Mouse (Mus musculus): Measurements from ENCODE around the gene Slit3. TPM values are rescaled to one million over a fixed set of nuclear protein-coding genes. Genes with fewer than 3 reads are reported as not detected.

Slit3 gene
- total and polyA plus RNA-seq, 3 experiments = 0.55 to 4.8 (median 2.8) TPM

- Histone ChIP-seq H3K9me3 (replicated peaks; ENCODE audit: low read length) (no peaks in the 10 kb centered on the region), H3K36me3 (replicated peaks in 1 of 2; ENCODE audit: control insufficient read depth in 1 of 2, insufficient read depth in 1 of 2, low read length in 1 of 2) (no peaks in the 10 kb centered on the region), H3K27ac (ENCODE audit: insufficient read depth, low read depth) (no peak overlapping the region), H3K4me3 (replicated peaks in 1 of 3; ENCODE audit: low read depth in 2 of 3, low read length in 2 of 3, poor library complexity in 1 of 3) (no peak overlapping the region), H3K4me2 (ENCODE audit: insufficient read depth, low read depth, poor library complexity, severe bottlenecking) (no peak overlapping the region), H3K27me3 (replicated peaks) (peaks cover 2% of the 10 kb centered on the region), H3K9ac (ENCODE audit: insufficient read depth, low read depth) (no peak overlapping the region), H3K79me2 (replicated peaks; ENCODE audit: control insufficient read depth, extremely low read depth, insufficient read depth, poor library complexity, severe bottlenecking) (no peaks in the 10 kb centered on the region), H3K4me1 (ENCODE audit: control insufficient read depth in 1 of 2, insufficient read depth in 2 of 2) (no peaks in the 10 kb centered on the region)
- in situ Hi-C loops (cut with MboI; ENCODE audit: low pct_ligation_motif_present, low pct_unique_long_range_greater_than_20kb, low sequenced_read_pairs) = no loop called here
- TF ChIP-seq MAFK (IDR thresholded peaks at IDR 0.05; ENCODE audit: insufficient replicate concordance, low read length) = no peak
- no peak for TF ChIP-seq ELF1 (IDR thresholded peaks at IDR 0.05; ENCODE audit: low read depth, low read length)
- TF ChIP-seq USF1 (IDR thresholded peaks at IDR 0.05; ENCODE audit: low read depth, low read length) = no peak
- TF ChIP-seq UBTF (IDR thresholded peaks at IDR 0.05; ENCODE audit: low read depth, low read length) = no peak
- TF ChIP-seq NELFE (IDR thresholded peaks at IDR 0.05; ENCODE audit: low read depth, low read length) = no peak
- TF ChIP-seq MYC (IDR thresholded peaks at IDR 0.05; ENCODE audit: low read depth, low read length) = no peak
- no peak for TF ChIP-seq CHD2 (IDR thresholded peaks at IDR 0.05; ENCODE audit: low read length)
- no peak for TF ChIP-seq RCOR1 (conservative IDR thresholded peaks at IDR 0.05; ENCODE audit: low read depth, low read length)
- no peak for TF ChIP-seq GABPA (IDR thresholded peaks at IDR 0.05; ENCODE audit: insufficient replicate concordance, low read depth, low read length)
- no peak for TF ChIP-seq NRF1 (IDR thresholded peaks at IDR 0.05; ENCODE audit: low read depth, low read length)
- no peak for TF ChIP-seq ETS1 (conservative IDR thresholded peaks at IDR 0.05; ENCODE audit: low read depth, low read length)
- TF ChIP-seq POLR2AphosphoS2 (IDR thresholded peaks at IDR 0.05; ENCODE audit: low read depth, low read length) = no peak
- no peak for TF ChIP-seq MAX (IDR thresholded peaks at IDR 0.05; ENCODE audit: low read length)
- no peak for TF ChIP-seq CHD1 (IDR thresholded peaks at IDR 0.05; ENCODE audit: low read depth, low read length)
- TF ChIP-seq PAX5 (IDR thresholded peaks at IDR 0.05; ENCODE audit: low read length) = no peak
- TF ChIP-seq TBP (conservative IDR thresholded peaks at IDR 0.05; ENCODE audit: low read depth, low read length) = no peak
- no peak for TF ChIP-seq MAZ (IDR thresholded peaks at IDR 0.05; ENCODE audit: low read depth, low read length)
- dilution Hi-C loops (cut with MboI; ENCODE audit: extremely low pct_ligation_motif_present, extremely low pct_unique_long_range_greater_than_20kb, low sequenced_read_pairs) = no loop called here
- DNase-seq (ENCODE audit: extremely low read depth) = no peak
Observed at GRCm38 (mm10) chr11:35566686-35567085, 445.7 kb downstream of the Slit3 start.

GRCm38 (mm10) chr11:35569126-35569916, 448.3 kb downstream of the Slit3 start:
- DNase-seq (ENCODE audit: extremely low read depth) = no peak
- Histone ChIP-seq H3K9me3 (replicated peaks; ENCODE audit: low read length) (no peaks in the 10 kb centered on the region), H3K9ac (ENCODE audit: insufficient read depth, low read depth) (no peak overlapping the region), H3K27me3 (replicated peaks) (no peaks in the 10 kb centered on the region), H3K27ac (ENCODE audit: insufficient read depth, low read depth) (no peak overlapping the region), H3K36me3 (replicated peaks in 1 of 2; ENCODE audit: control insufficient read depth in 1 of 2, insufficient read depth in 1 of 2, low read length in 1 of 2) (no peaks in the 10 kb centered on the region), H3K4me1 (ENCODE audit: control insufficient read depth in 1 of 2, insufficient read depth in 2 of 2) (no peaks in the 10 kb centered on the region), H3K4me3 (replicated peaks in 1 of 3; ENCODE audit: low read depth in 2 of 3, low read length in 2 of 3, poor library complexity in 1 of 3) (no peak overlapping the region), H3K79me2 (replicated peaks; ENCODE audit: control insufficient read depth, extremely low read depth, insufficient read depth, poor library complexity, severe bottlenecking) (no peaks in the 10 kb centered on the region), H3K4me2 (ENCODE audit: insufficient read depth, low read depth, poor library complexity, severe bottlenecking) (no peak overlapping the region)
- in situ Hi-C loops (cut with MboI; ENCODE audit: low pct_ligation_motif_present, low pct_unique_long_range_greater_than_20kb, low sequenced_read_pairs) = no loop called here
- dilution Hi-C loops (cut with MboI; ENCODE audit: extremely low pct_ligation_motif_present, extremely low pct_unique_long_range_greater_than_20kb, low sequenced_read_pairs) = no loop called here
- TF ChIP-seq MYC (IDR thresholded peaks at IDR 0.05; ENCODE audit: low read depth, low read length) (no peak), USF1 (IDR thresholded peaks at IDR 0.05; ENCODE audit: low read depth, low read length) (no peak), ELF1 (IDR thresholded peaks at IDR 0.05; ENCODE audit: low read depth, low read length) (no peak), CHD2 (IDR thresholded peaks at IDR 0.05; ENCODE audit: low read length) (no peak), IRF4 (IDR thresholded peaks at IDR 0.05; ENCODE audit: low read depth, low read length) (no peak), ZNF384 (IDR thresholded peaks at IDR 0.05; ENCODE audit: low read depth, low read length) (no peak)
